Mouse (Mus musculus) G1E (cell line): ENCODE data around the gene Abcg1.

Experiments
- CTCF ChIP-seq: IDR thresholded peaks from 2 replicates; pipeline ENCODE4 v1.5.1; 2012; ENCODE audit warnings: low read depth, low read length, inconsistent platforms, mixed read lengths
- GATA1 ChIP-seq: IDR thresholded peaks from 2 replicates; pipeline ENCODE4 v1.6.1; 2012; ENCODE audit warnings: borderline replicate concordance, low read length, inconsistent platforms, mixed read lengths
- POLR2AphosphoS5 ChIP-seq: IDR thresholded peaks from 2 replicates; pipeline ENCODE4 v1.6.1; 2012; ENCODE audit warnings: low read depth, low read length, inconsistent platforms; ENCODE audit not compliant: insufficient replicate concordance

- TF ChIP-seq CTCF (no peak), GATA1 (no peak), POLR2AphosphoS5 (no peak)
These were observed 11.6 kb downstream of the Abcg1 start for GRCm38 (mm10) chr17:31069121-31069520.
